Mouse (Mus musculus) kidney, postnatal 25 days (tissue): ENCODE data around the gene Mis12.

Experiments used
- DNase-seq, 2 experiments: peaks; one replicate each; pipeline ENCODE4 v3.0.0; 2021; ENCODE audit warnings: mixed read lengths in 2 of 2

Gene Mis12

DNA sequence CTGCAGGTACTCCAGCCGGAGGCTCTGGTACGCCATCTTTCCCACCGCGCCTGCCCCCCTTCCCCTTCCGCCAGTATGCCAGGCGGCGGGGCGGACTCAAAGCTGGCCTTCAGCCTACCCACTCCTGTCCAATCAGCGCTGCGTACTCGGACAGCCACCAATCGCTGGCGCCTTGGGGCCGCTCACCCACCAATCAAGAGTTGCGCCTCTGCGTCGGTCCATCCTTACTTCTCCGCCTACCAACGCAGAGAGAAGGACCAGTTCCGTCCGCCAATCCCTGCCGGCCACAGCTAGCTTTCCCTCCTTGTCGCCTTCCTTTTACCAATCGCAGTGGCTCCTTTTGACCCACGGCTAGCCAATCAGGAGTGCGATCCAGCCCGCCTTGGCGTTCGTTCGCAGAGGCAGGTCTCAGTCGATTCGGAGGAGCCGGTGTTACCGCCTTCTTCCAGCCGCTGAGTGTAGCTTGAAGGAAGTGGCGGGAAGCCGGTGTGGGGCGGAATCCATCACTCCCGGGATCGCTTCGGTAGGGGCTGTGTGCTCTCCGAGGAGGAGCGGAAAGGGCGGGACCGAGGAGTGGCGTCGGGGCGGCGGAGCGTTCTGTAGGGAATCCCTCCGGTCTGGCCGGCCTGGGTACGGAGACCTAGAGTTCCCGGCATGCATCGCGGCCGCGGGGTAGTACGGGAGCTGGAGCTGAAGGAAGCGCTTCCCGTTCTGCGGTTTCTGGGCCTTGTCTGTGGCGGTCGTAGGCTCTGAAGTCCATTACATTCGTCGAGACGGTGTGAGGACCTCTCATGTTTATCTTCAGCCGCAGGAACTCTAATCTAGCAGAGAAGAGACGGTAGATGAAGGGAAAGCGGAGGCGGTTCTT, at the start of gene Mis12, which contains the start of gene Derl2:
Mis12 (plus strand) TSS at position 411 of the 868 bp plus-strand sequence.
Derl2 (minus strand) TSS at position 641 of the 868 bp plus-strand sequence.
- peak; percentile 97 to 100 for DNase-seq

DNA sequence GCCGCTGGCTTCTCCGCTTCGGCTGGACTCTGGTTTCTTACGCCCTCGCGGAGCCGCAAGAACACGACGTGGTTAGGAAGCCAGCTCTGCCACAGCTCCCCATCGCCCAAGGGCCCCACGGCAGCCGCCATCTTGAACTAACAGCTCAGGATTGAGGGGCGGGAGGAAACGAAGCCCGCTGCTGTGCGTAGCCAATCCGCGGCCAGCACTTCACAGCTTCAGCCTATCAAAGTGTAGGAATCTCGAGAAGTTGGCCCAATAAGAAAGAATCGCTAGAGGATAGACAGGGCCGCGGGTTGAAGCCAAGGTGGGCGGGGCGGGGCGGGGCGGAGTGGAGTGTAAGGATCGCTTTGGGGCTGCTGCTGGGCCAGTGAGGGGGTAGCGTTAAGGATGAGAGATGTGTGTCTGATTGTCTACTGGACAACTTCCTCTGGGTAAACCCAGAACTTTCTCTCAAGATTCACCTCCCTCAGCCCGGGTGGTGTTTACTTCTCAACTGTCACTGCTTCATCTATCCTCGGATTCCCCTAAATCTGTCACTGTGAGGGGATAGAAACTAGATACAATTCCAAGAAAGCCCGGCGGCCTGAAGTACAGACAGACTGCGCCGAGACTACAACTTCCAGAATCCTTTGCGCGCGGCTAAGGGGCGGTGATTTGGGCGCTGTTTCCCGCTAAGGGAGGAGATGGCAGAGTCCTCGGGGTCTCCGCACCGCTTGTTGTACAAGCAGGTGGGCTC, 49.4 kb upstream of the Mis12 start, which contains the start of the genes Nup88 and Rpain:
Nup88 (minus strand) TSS at position 153 of the 739 bp plus-strand sequence.
Rpain (plus strand) TSS at position 393 of the 739 bp plus-strand sequence.
- peak; percentile 94 to 97 for DNase-seq

DNA sequence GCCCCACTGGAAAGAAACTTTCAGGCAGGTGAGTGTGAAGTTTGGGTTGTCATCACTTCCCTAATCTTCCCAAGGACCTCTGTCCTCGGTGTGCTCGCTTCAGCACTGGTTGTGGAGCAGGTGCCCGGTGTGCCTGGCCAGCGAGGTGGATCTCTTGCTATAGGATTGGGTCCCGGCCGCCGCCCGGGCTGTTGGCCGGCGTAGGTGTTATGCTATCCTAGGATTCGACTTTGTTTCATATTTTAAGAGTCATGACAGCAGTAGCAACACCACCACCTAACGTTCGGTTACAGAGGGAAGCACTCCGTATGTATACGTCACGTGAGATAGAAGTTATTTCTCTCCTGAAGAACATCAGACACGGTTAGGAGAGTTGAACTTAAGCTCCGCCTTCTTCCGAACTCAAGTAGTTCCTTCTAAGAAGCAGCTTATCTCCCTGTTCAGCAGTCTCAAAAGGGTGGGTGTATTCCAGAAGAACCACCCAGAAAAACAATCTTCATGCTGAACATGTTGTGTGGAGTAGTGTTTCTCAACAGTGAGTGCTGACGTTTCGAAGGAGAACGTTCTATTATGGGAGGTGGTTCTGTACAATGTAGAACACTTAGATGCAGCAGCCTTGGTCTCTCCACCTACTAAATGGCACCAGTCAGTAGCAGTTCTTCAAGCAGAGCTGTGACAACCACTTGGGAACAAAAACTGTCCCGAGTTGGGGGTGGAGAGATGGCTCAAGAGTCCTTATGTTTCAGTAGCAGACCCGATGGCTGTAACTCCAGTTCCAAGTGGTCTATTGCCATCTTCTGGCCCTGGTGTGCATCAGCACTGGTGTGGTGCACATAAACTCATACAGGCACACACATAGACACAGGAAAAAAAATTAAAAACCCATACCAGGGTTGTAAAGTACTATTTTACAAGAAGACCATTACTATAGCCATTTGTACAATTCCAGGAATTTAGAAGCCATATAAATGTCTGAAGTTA, 48.6 kb upstream of the Mis12 start:
- no peak for DNase-seq

DNA sequence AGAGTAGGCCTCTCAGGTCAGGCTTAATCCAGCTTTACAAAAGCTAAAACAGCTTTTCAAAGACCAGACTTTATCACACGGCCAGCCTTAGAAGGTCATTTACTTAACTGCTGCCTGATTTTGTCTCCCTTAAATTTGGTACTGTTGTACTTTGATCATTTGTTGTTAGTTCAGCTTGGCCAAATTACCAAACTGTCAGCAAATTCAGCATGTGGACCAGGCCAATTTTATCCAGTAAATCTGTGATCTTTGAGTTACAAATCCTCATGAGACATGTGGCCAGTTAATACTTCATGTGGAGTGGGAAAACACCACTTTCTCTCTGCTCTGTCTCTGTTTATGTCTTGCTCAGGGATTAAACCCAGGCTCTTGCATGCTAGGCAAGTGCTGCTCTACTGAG, 46.8 kb upstream of the Mis12 start:
- no peak for DNase-seq

DNA sequence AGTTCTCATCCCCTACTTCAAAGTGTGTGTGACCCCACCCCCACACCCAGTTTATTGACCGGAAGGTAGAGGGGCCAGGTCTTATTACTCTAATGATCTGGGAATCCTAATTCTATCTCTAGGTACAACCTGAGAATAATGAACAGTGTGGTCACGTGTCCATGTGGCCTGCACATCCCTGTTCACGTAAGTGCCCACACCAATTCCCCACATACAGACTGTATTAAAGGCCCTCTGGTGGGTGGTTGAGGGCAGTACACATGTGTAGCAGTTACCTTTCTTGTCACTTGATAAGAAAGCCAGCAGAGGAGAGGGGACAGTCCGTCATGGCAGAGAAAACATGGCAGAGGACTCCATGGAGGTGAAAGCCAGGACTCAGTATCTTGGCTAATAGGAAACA, 45.5 kb upstream of the Mis12 start:
- no peak for DNase-seq

DNA sequence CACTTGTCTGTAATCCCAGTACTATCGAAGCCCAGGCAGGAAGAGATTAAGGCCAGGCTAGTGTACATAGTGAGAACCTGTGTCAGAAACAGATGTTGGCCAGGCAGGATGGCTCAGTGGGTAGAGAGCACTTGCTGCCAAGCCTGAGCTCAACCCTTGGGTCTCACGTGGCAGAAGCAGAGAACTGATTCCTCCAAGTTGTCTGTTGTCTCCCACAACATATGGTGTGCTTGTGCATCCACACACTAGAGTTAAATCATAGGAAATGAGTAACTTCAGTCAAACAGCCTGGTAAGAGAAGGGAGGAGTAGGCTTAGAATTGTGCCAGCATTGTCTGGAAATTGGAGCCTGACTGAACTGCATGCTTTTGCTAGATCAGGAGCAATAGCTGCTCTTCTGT, 44.2 kb upstream of the Mis12 start:
- DNase-seq, result no peak

DNA sequence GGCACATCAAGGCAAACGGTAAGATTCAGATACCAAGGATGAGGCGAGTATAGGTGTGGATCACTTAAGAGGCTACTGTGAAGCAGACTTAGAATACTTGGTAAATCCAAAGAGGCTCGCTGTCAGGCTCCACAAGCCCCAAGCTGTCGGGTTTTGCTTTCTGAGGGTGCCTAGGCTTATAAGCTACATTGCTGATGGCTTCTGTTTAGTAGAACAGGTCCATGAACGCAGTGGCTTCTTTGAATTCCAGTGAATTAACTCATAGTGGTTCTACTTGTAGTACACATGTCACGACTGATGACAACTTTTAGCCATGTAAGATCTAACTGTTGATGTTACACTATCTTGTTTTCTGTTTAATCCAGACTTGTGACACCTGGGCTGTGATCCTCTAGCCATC, 42.1 kb upstream of the Mis12 start:
- no peak for DNase-seq

DNA sequence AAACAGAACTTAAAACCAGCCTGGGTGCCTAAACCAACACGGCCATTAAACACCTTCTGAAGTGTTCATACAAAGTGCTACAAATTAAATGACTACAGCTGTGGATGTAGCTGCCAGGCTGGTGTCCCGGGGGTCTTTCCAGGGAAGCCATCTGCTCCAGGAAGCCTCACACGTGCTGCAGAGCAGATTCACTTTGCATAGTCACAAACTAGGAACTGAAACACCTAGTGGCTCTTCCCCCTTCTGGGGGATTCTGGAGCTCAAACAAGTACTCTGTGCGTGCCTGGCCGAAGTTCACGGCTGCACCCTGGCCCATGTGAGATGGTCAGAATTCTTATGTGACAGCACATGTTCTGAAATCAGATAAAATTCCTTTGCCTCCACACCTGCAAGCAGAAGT, 39.2 kb upstream of the Mis12 start:
- no peak for DNase-seq

DNA sequence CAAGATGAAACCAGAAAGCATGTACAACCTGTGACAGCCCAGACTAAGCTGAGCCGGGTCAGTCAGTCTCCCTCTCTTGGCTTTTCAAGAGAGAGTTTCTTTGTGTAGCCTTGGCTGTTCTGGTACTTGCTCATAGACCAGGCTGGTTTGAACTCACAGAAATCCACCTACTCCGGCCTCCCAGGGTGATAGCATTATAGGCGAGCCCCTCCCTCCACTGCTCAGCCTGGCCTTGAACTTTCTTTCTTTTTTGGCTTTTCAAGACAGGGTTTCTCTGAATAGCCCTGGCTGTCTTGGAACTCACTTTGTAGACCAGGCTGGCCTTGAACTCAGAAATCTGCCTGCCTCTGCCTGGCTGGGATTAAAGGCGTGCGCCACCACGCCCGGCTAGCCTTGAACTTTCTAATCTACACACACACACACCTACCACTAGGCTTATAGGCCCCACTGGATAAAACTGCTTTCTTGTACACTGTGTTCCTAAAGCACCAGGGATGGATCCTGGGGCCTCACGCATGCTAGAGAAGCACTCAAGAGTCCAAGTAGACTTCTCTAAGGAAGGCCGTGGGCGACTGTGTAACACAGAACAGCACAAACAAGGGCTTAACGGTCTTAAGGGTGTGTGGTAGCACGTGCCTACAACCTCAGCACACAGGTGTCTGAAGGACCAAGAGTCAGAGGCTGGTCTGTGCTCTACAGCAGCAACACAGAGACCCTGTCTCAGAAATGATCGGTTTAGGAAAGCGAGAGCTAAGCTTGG, 38.5 kb upstream of the Mis12 start:
- DNase-seq, result no peak

DNA sequence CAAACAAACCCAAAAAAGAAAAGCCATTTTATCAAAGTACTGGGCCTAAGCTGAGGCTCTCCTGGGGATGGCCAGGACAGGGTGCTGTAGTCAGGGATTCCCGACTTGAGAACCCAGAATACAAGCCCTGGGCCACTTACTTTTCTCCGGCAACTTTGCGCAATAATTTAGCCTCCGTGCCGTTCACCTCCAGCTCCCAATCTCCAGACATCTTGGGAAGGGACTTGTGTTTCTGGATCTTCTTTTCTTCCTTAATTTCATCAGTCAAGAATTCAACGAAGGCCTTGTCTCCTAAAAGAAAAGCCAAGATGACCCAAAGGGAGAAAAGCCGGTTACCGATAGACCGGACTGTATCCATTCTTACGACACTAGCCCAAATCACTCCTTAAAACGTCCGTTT, 37.4 kb upstream of the Mis12 start:
- DNase-seq, result no peak

DNA sequence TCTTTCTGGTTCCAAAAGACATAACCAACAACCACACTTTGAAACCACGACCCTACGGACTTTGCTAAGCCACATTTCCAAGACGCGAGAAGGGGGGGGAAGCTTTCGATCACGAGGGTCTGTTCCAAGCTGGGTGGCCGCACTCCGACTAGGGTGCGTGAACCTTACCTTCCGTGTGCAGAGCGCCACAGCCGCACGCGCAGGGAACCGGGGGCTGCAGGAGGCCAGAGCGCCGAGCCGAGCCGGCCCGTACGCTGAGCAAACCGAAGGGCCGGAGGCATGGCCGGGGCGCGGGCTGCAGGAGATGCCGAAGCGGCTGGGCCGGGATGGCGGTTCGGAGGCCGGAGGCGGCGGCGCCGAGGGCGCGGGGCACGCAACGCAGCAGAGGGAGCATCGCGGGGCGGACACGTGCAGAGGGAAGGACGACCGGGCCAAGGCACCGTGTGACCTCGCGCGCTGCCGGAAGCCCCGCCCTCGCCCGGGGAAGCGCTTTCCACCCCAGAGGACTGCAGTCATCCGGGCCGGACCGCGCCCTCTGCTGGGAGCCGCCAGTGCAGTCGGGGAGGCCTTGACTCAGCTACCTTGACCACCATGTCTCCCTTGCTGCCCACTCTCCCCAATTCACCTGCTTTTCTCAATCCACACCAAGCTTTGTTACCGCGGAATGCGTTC, 36.7 kb upstream of the Mis12 start, which contains the start of gene C1qbp:
C1qbp (minus strand) TSS at position 470 of the 672 bp plus-strand sequence.
- DNase-seq, result peak; percentile 96

DNA sequence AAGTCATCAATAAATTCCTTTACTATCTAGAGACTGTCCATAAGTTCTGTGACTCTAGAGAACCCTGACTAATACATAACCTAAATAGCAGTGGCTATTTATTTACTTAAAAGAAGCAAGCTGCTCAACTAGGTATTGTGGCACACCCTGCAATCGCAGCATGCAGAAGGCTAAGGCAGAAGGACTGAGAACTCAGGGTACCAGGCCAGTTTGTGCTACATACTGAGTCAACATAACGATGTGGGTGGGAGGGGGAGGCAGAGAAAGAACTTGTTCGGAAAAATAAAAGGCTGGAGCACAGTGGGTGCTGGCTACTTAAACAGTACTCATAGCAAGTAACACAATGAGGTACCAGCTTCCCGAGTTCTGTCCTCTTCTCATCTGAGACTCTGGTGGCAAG, 18.2 kb upstream of the Mis12 start:
- DNase-seq, result no peak

DNA sequence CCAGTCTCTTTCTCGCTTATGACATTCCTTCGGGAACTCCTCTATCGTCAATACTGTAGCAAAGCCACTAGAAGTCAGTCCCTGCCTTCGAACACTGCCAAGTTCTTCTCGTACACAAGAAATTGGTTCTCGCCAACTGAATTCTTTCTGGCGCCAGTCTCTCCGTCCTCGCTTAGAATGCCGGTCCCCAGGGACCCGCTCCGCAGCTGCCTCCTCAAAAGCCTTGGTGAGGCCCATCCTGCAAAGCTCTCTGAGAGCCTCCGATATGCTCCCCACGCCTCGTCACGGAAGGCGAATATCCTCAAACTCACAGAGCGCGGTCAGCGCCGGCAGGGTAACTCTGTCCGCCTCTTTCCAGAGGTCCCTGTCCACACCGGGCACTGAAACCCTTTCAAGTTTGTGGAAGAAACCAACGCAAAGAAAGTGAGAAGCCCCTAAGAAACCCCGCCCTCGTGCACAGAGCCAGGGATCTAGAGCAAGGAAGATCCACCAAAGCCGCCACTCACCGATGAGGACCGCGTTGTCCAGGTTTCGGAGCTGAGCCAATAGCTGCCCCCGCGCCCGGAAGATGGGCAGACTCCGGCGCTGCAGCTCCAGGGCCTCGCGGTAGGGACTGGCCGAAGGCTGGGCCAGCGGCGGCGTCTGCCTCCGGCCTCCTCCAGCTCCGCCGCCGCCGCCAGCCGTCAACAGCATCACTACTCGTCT, 15.6 kb upstream of the Mis12 start:
- DNase-seq, result peak in 1 of 2 experiments; percentile 63

DNA sequence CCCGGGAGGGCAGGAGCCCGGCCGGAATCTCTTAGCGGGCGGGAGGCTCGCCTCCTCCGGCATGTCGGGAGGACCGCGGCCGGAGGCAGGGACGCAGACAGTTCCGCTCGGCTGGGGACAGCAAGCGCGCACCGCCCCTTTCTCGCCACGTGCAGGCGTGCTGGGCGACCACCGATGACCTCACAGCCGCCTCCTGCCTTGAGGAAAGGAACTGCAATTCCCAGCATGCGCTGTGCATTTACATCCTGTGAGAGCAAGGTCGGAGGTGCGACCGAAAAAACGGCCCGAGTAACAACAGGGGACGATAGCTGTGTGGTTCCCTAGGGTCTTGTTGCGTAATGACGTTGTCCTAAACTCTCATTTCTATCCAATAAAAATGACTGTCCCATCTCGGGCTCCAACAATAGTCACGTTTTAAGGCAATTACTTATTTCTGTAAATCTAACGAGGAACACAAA, 15.1 kb upstream of the Mis12 start, which contains the start of gene Dhx33:
Dhx33 (minus strand) TSS at position 122 of the 458 bp plus-strand sequence.
- DNase-seq, result peak; percentile 96 to 99

DNA sequence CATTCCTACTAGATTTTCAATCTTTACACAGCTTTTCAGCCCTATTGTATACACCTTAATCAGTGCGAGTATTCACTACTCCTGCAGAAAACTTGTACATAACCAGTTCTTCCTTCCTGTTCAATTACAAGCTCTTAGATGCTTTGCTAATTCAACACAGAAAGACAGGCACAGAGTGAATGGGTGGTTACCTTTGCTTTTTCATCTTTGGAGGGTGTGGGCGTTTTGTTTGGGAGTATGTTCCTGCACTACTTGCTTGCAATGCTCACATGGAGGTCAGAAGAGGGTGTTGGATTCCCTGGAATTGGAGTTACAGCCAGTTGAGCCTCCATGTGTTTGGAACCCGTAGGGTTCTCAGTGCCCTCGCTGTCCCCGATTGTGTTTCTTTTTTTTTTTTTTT, 14.4 kb upstream of the Mis12 start:
- DNase-seq, result no peak

DNA sequence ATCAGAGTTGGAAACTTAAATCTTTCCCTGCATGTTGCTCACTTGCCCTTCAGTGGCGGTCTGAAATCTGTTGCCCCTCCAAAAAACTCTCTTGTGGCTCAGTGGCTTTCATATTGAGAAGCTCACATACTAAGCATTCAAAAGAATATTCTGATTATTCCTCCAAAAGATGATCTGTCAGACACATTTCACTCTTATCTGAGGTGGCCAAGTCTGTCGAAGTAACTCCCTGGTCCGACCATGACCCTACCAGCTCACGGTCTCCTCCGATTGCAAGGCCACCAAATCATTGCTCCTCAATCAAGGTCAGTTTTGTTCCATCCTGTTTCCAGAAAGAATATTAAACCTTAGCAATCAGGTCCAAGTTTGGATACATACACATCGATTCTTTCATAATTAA, 12.4 kb upstream of the Mis12 start:
- DNase-seq, result no peak

DNA sequence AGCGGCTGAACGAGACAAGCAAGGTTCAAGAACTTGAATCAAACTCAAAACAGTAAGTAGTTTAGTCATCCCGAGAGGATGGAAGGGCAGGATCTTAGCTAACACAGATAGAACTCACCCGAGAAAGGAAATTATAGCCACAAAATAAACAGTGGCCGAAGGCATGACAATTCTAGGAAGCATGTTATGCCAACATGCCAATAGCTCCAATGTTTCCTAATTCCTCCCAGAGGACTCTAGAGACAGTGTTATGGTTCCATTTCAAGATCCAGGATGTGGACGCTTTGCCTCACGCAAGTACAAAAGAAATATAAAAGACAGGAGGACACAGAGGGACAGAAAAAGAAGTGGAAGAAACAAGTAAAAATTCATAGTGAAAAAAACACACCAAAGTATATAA, 11.6 kb upstream of the Mis12 start:
- DNase-seq, result no peak

DNA sequence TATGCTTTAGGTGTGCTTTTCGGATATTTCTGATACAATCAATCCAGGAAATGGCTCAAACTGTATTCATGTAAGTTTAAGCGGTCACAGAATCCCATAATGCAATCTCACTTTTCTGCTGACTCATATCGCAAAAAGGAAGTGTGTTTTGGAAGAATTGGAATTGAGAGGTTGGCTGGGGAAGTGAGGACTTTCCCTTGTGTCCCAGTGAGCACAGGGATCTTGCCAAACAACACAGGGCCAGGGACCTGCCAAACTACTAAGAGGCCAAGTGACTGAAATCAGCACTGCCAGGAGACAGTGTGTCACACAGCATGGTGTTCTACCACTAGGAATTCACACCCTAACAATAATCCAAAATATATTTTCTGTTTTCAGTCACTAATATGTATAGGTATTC, 11.1 kb upstream of the Mis12 start:
- no peak for DNase-seq

DNA sequence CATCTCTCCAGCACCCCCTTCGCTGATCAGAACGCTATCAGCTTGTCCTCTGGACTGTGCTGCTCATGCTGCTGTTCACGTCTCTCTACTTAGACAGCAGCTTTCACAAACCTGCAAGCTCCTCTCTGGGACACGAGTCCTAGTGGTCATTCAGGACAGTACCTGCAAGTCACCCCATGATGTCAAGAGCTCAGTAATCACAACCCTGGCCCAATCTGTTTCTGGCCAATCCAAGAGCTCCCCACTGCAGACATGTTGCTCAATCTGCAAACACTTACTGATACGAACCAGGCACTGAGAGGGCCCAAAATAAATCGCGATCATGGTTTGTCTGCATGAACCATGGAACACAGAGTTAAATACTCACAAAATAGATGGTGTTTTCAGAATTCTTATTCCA, 6.7 kb upstream of the Mis12 start:
- no peak for DNase-seq

DNA sequence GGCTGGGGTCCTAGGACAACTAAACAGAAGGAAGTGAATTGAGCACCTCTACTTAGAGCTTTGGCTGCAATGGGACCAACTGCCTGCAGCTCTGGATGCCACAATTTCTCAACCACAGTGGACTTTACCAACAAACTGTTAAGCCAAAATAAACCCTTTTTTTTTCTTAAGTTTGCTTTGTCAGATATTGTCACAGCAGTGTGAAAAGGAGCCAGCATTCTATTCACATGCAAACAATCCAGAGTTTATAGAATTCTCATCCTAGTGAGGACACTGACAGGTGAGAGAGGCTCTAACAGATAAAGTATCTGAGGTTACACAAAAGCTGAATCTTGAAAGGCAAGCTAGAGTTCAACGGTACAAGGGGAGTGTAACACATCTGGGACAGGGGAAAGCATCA, 2.4 kb upstream of the Mis12 start:
- no peak for DNase-seq
